27 mouse cellular contexts compared by ENCODE assay signal in the genomic region with DNA sequence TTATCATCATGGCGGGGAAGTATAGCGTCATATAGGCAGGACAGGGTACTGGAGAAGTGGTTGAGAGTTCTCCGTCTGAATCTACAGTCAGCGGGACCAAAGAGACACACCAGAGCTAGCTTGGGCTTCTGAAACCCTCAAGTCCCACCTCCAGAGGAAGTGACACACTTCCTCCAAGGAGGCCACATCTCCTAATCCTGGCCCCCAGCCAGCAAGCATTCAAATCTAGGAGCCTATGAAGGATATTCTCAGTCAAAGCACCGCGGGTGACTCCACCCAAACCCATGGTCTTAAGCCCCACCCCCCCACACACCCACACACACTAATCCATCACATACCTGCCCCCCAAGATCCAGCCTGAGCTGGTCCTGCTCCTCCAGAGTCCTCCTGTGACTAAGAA. TPM values are rescaled to one million over a fixed set of nuclear protein-coding genes. Genes with fewer than 3 reads are reported as not detected.
A peak's percentile ranks its signal among the peaks of the same experiment; 100 is the strongest.
DNase-seq lines count a peak whose midpoint lies in the region; ATAC-seq and TF ChIP-seq lines count a peak whose summit lies in the region.
"Had no signal": no experiment of that assay in that cellular context is flagged by ENCODE, and none has a peak within 500 bp of the region (broad histone marks: within the 10 kb centered on the region; RNA-seq: fewer than 3 reads in every experiment).

No protein-coding gene starts in this region.

- peak; percentile 18 for DNase-seq in lung, postnatal 25 days (ENCODE audit: low spot score)
- DNase-seq in lung, postnatal 10 days: no peak
- DNase-seq in NIH3T3 (ENCODE audit: low read depth): peak; percentile 11
- DNase-seq in urinary bladder, postnatal 25 days (ENCODE audit: low spot score): no peak
- no peak for DNase-seq in thymus, adult 2 months
- DNase-seq: adrenal gland, postnatal 36 days; cerebellum, adult 11 months; cerebellum, adult 9-11 months; gastrocnemius, postnatal 10 days; heart, adult 11 months; heart, postnatal 10 days; kidney, adult 18-20 months; layer of hippocampus, adult 9-11 months; right cerebral cortex, postnatal 4 days; thymus, adult 18-20 months; thymus, postnatal 4 days had no signal

- no peaks in the 10 kb centered on the region for H3K36me3 ChIP-seq in thymus, adult 2 months (ENCODE audit: control insufficient read depth, insufficient read depth, low read length)
- H3K36me3 ChIP-seq: embryonic facial prominence, embryonic 10.5 days; forebrain, embryonic 15.5 days; heart, embryonic 12.5 days; hindbrain, embryonic 12.5 days; limb, embryonic 10.5 days; midbrain, embryonic 13.5 days had no signal

- TF ChIP-seq POLR2A in thymus, adult 2 months (IDR thresholded peaks at IDR 0.05; ENCODE audit: control insufficient read depth, extremely low read depth, insufficient read depth, low read length, poor library complexity): no peak

- peak; percentile 46 to 51; a peak in 2 of 4 replicates for ATAC-seq in hematopoietic stem cell, adult 5-6 weeks (replicated peaks in 1 of 2; ENCODE audit: insufficient read depth in 1 of 2, low FRiP score in 2 of 2, low TSS enrichment in 1 of 2, low read depth in 1 of 2, poor library complexity in 2 of 2, severe bottlenecking in 2 of 2)
- peak; percentile 52; the same call in 1 of the 2 replicates for ATAC-seq in neutrophil, adult 5-6 weeks (ENCODE audit: extremely low read depth, insufficient number of reproducible peaks, low FRiP score, poor library complexity, severe bottlenecking)
- ATAC-seq in megakaryocyte-erythroid progenitor cell, adult 5-6 weeks (replicated peaks; ENCODE audit: low FRiP score, low TSS enrichment, poor library complexity, severe bottlenecking): no peak
- ATAC-seq: forebrain, embryonic 15.5 days; midbrain, embryonic 13.5 days had no signal

- no peaks in the 10 kb centered on the region for H3K4me1 ChIP-seq in thymus, adult 2 months (replicated peaks; ENCODE audit: control insufficient read depth, insufficient read depth, low read length)
- H3K4me1 ChIP-seq: forebrain, embryonic 15.5 days; hindbrain, embryonic 12.5 days; limb, embryonic 10.5 days; midbrain, embryonic 13.5 days had no signal

- no peak overlapping the region for H3K4me3 ChIP-seq in thymus, adult 2 months (ENCODE audit: control insufficient read depth, insufficient read depth, low read length)
- H3K4me3 ChIP-seq: embryonic facial prominence, embryonic 10.5 days; forebrain, embryonic 15.5 days; heart, embryonic 12.5 days; hindbrain, embryonic 12.5 days; left cerebral cortex, adult 2 months; limb, embryonic 10.5 days; midbrain, embryonic 13.5 days had no signal

- WGBS in thymus, adult 2 months: 84% methylated on average over 6 of the region's 6 CpGs

- no peaks in the 10 kb centered on the region for H3K27me3 ChIP-seq in thymus, adult 2 months (ENCODE audit: control insufficient read depth, insufficient read depth, low read length)
- H3K27me3 ChIP-seq: forebrain, embryonic 15.5 days; hindbrain, embryonic 12.5 days; midbrain, embryonic 13.5 days had no signal

- no peak for TF ChIP-seq CTCF in thymus, adult 2 months (IDR thresholded peaks at IDR 0.05; ENCODE audit: borderline replicate concordance, control insufficient read depth, extremely low read depth, insufficient read depth, low read length, poor library complexity)

- no peak overlapping the region for H3K27ac ChIP-seq in thymus, adult 2 months (ENCODE audit: control insufficient read depth, insufficient read depth, low read length)
- H3K27ac ChIP-seq: embryonic facial prominence, embryonic 10.5 days; forebrain, embryonic 15.5 days; hindbrain, embryonic 12.5 days; kidney, postnatal 0 days; left cerebral cortex, adult 2 months; limb, embryonic 10.5 days; midbrain, embryonic 13.5 days had no signal

RNA-seq across cellular contexts. Expression of gene Slc2a9, which starts 9.1 kb away (rescaled TPM):
- 6.7 and 10.2 TPM in 2 replicates for total RNA-seq in hematopoietic stem cell, adult 5-6 weeks (2017)
- total RNA-seq in neutrophil, adult 5-6 weeks (2017): 5.5 and 9.1 TPM in 2 replicates
- 6.5 and 9.0 TPM in 2 replicates for polyA plus RNA-seq in thymus, adult 2 months (2012; rRNA removed)
- 1.5 and 4.6 TPM in 2 replicates for total RNA-seq in megakaryocyte-erythroid progenitor cell, adult 5-6 weeks (2014; fragmentation: Nextera tagmentation)
- total RNA-seq in megakaryocyte-erythroid progenitor cell, adult 5-6 weeks (2017): 1.8 and 4.4 TPM in 2 replicates

Comparison
In these comparisons a context has a peak if more than half of its experiments do, and no peak if none do; other contexts are left out.
1. DNase-seq: peak in lung, postnatal 25 days (single experiment) and NIH3T3 (single experiment); none in lung, postnatal 10 days (single experiment), urinary bladder, postnatal 25 days (single experiment) and thymus, adult 2 months (single experiment).